Mouse (Mus musculus) liver, embryonic 14.5 days (tissue): Measurements from ENCODE around the gene Rab15. TPM values are rescaled to one million over a fixed set of nuclear protein-coding genes. Genes with fewer than 3 reads are reported as not detected.

ENCODE experiments used
- ATAC-seq: fragments of 200-750 bp; cut with Nextera tagmentation; 2 replicates; pipeline ENCODE4 v1.8.0; 2017; ENCODE audit warnings: moderate number of reproducible peaks, mild to moderate bottlenecking, moderate library complexity; ENCODE audit not compliant: insufficient read depth
- DNase-seq, 3 experiments: peaks; one replicate each; pipeline ENCODE4 v3.0.0-alpha.2; 2012 to 2013; ENCODE audit warnings: low read depth in 3 of 3, low spot score in 3 of 3
- H3K27ac ChIP-seq: fragments of 300-500 bp; sonication (generic); 2 replicates; pipeline ENCODE4 v1.5.1; 2014; ENCODE audit warnings: moderate library complexity, mild to moderate bottlenecking, control low read depth, inconsistent platforms
- H3K27me3 ChIP-seq: fragments of 300-500 bp; sonication (generic); 2 replicates; pipeline ENCODE4 v1.6.1; 2014; ENCODE audit warnings: mild to moderate bottlenecking, low read length, moderate library complexity; ENCODE audit not compliant: control insufficient read depth, insufficient read depth
- H3K36me3 ChIP-seq: fragments of 300-500 bp; sonication (generic); replicated peaks from 2 replicates; pipeline ENCODE4 v1.6.1; 2014; ENCODE audit warnings: low read depth; ENCODE audit not compliant: control insufficient read depth, insufficient read depth
- H3K4me1 ChIP-seq, 2 experiments: fragments of 200-500 bp in 1 of 2; fragments of 300-500 bp in 1 of 2; sonication (generic) in 1 of 2; replicated peaks; 2 replicates each; pipeline ENCODE4 v1.6.1; 2012 to 2014; ENCODE audit warnings: antibody characterized with exemption in 1 of 2, inconsistent platforms in 1 of 2, low read length in 1 of 2; ENCODE audit not compliant: control insufficient read depth in 2 of 2, insufficient read depth in 2 of 2
- H3K4me2 ChIP-seq: fragments of 300-500 bp; sonication (generic); 2 replicates; pipeline ENCODE4 v1.6.1; 2014; ENCODE audit warnings: low read depth, mild to moderate bottlenecking, control low read depth, moderate library complexity
- H3K4me3 ChIP-seq, 2 experiments: fragments of 200-500 bp in 1 of 2; fragments of 300-500 bp in 1 of 2; sonication (generic) in 1 of 2; 2 replicates each; pipeline ENCODE4 v1.5.1; 2012 to 2014; ENCODE audit warnings: low read depth in 2 of 2, low read length in 2 of 2, mild to moderate bottlenecking in 2 of 2, control low read depth in 1 of 2, inconsistent platforms in 1 of 2, moderate library complexity in 1 of 2; ENCODE audit not compliant: insufficient read depth in 1 of 2
- H3K9ac ChIP-seq: fragments of 300-500 bp; sonication (generic); replicated peaks from 2 replicates; pipeline ENCODE4 v1.6.1; 2014; ENCODE audit warnings: mild to moderate bottlenecking, control low read depth, moderate library complexity
- H3K9me3 ChIP-seq: fragments of 300-500 bp; sonication (generic); 2 replicates; pipeline ENCODE4 v1.6.1; 2016; ENCODE audit warnings: low read length, mixed read lengths; ENCODE audit not compliant: control insufficient read depth
- CTCF ChIP-seq: IDR thresholded peaks from 2 replicates; pipeline ENCODE4 v1.5.1; 2016; ENCODE audit warnings: antibody characterized with exemption, low read depth, control low read depth
- EP300 ChIP-seq: IDR thresholded peaks from 2 replicates; pipeline ENCODE4 v1.6.1; 2016; ENCODE audit warnings: antibody characterized with exemption, low read depth
- WGBS: fragments of 180-500 bp; shearing (Covaris S2); extraction: QIAGEN DNeasy Blood & Tissue Kit; methylation state at CpG from one replicate; pipeline ENCODE4 v1.1.7; 2014; ENCODE audit not compliant: insufficient replicate concordance; 5-methylcytosine and 5-hydroxymethylcytosine counted together
- polyA plus RNA-seq, 2 experiments: library from polyadenylated mRNA; depleted of rRNA in 1 of 2; stranded (reverse) in 1 of 2; unstranded in 1 of 2; fragments of >200 nt; fragmentation: Nextera tagmentation in 1 of 2; extraction: Ambion mirVana in 1 of 2; gene quantifications; 2 replicates each; pipeline versions ENCODE4 v1.2.1 to v1.2.3; 2012 to 2014

Gene Rab15
- polyA plus RNA-seq, 2 experiments: 0.11 to 0.15 TPM

DNA sequence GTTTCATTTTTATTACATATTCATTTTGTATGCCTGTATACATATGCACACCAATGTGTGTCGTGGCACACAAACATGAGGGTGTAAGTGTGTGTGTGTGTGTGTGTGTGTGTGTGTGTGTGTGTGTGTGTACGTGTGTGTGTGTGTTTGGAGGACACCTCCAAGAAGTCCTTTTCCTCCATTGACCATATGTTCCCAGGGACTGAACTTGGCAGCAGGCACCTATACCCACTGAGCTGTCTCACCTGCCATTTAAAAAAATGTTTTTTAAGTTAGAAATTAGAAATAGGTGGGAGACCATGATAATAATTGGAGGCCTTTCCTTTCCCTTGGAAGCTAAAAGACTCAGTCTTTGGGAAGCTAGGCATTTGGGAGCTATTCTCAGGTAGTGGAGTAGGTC is 8.6 kb downstream of the Rab15 start:
- 45% methylated on average over 2 of the region's 2 CpGs for WGBS
- ATAC-seq: no peak
- no peak overlapping the region for H3K27ac ChIP-seq

DNA sequence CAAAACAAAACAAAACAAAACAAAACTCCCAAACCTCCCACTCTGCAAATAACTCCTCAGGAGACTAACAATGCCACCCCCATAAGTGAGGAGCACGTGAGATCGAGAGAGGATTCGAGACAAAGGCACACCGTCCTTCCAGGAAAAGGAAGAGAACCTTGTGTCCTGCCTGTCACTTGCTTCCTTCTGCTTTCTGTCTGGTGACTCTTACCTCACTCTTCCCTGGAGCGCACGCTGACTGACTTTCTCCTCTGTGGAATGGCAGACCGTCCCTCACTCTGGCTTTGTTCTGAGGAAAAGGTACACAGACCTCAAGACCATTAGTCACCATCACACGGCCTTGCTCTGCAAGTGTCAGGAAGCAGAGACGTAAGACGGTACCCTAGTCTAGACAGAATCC is 9.2 kb downstream of the Rab15 start:
- no peak for DNase-seq
- no peaks in the 10 kb centered on the region for H3K36me3 ChIP-seq
- no peak for TF ChIP-seq EP300
- no peak for TF ChIP-seq CTCF
- H3K27me3 ChIP-seq: no peaks in the 10 kb centered on the region
- 23% methylated on average over 10 of the region's 10 CpGs for WGBS
- H3K4me3 ChIP-seq: no peak overlapping the region
- ATAC-seq: no peak
- H3K9me3 ChIP-seq: no peaks in the 10 kb centered on the region
- H3K9ac ChIP-seq: no peak overlapping the region
- no peak overlapping the region for H3K27ac ChIP-seq
- H3K4me1 ChIP-seq: no peaks in the 10 kb centered on the region
- no peak overlapping the region for H3K4me2 ChIP-seq

More for the DNA sequence above, 8.6 kb downstream of the Rab15 start:
- Histone ChIP-seq H3K4me2 (no peak overlapping the region), H3K9me3 (no peaks in the 10 kb centered on the region), H3K27me3 (no peaks in the 10 kb centered on the region; the same call in 1 of the 2 replicates), H3K4me1 (no peaks in the 10 kb centered on the region), H3K36me3 (no peaks in the 10 kb centered on the region), H3K4me3 (no peak overlapping the region), H3K9ac (no peak overlapping the region)
- TF ChIP-seq CTCF: no peak
- no peak for TF ChIP-seq EP300
- no peak for DNase-seq

DNA sequence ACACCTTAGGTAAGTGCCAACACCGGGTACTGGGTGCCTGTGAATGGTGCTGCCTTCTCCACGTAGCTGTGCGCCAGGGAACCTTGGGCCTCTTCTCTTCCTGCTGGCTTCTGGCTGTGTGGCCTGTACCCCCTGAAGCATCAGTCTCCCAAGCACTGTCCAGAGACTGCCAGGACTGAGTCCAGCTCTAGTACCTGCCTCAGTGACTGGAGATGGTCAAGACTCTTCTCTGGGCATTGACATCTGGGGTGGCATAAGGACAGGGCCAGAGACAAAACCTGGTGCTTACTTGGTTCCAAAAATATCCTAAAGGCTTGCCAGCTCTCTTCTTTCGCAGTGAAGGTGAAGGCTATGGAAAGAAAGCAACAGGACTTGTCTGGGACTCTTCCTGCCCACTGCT is 11.7 kb downstream of the Rab15 start:
- no peak for ATAC-seq
- Histone ChIP-seq H3K4me2 (no peak overlapping the region), H3K27ac (no peak overlapping the region), H3K4me1 (no peaks in the 10 kb centered on the region), H3K27me3 (no peaks in the 10 kb centered on the region), H3K4me3 (no peak overlapping the region), H3K9me3 (no peaks in the 10 kb centered on the region), H3K36me3 (no peaks in the 10 kb centered on the region), H3K9ac (no peak overlapping the region)
- no peak for DNase-seq
- WGBS: 63% methylated on average over 4 of the region's 4 CpGs
- TF ChIP-seq CTCF: no peak

DNA sequence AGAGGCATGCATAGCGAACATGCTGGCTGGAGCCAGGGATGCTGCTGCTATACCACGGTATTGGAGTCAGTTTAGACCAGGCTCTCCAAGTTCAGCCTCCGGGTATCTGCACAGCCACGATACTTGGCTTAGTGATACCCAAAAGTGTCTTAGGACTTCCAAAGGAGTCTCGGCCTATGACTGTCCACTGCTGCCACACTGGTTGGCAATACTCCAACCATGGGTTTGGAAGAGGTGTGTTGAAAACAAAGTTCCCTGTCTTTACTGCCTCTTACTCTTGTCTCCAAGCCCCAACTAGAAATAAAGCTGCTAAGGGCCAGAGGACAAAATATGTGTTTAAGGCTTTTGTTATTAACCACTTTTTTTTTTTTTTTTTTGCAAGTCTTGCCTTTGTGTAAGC is 12.2 kb downstream of the Rab15 start:
- H3K27ac ChIP-seq: no peak overlapping the region
- TF ChIP-seq CTCF (no peak), EP300 (no peak)
- H3K4me2 ChIP-seq: no peak overlapping the region
- no peak overlapping the region for H3K9ac ChIP-seq
- H3K27me3 ChIP-seq: no peaks in the 10 kb centered on the region
- ATAC-seq: no peak
- H3K9me3 ChIP-seq: no peaks in the 10 kb centered on the region
- no peaks in the 10 kb centered on the region for H3K4me1 ChIP-seq
- 74% methylated on average over 5 of the region's 5 CpGs for WGBS
- H3K4me3 ChIP-seq: no peak overlapping the region
- no peak for DNase-seq
- H3K36me3 ChIP-seq: no peaks in the 10 kb centered on the region

DNA sequence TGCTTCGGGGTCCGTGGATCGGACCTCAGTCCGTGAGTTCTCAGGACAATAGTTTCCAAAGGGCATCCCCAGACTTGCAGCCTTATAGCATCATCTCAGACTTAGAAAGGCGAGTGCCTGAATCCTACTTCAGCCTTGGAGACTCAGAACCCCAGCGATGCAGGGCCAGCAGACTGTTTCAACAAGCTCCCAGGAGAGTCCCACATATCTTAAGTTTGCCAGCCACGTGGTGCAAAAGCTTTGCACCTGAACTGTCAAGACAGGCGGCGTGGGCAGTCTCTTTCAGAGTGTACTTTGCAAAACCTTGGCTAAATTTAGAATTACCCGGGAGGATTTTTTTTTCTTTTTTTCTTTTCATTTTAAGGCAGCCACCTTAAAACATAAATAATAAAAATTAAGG is 14.9 kb downstream of the Rab15 start:
- ATAC-seq: no peak
- Histone ChIP-seq H3K9ac (no peak overlapping the region), H3K4me3 (no peak overlapping the region), H3K4me2 (no peak overlapping the region), H3K36me3 (no peaks in the 10 kb centered on the region), H3K27ac (no peak overlapping the region), H3K4me1 (no peaks in the 10 kb centered on the region), H3K9me3 (no peaks in the 10 kb centered on the region), H3K27me3 (no peaks in the 10 kb centered on the region)
- no peak for DNase-seq
- 71% methylated on average over 10 of the region's 10 CpGs for WGBS
- TF ChIP-seq EP300 (no peak), CTCF (no peak)
